Mouse (Mus musculus): Measurements from ENCODE around the gene Ngf. TPM values are rescaled to one million over a fixed set of nuclear protein-coding genes. Genes with fewer than 3 reads are reported as not detected.

Gene Ngf
- polyA plus RNA-seq, 1 experiment from 2014 or later = 1.5 TPM

GRCm38 (mm10) chr3:102500031-102500430 lies 30.3 kb downstream of the Ngf start:
- Histone ChIP-seq H3K27me3 (replicated peaks; ENCODE audit: control insufficient read depth, insufficient read depth, low read length) (no peaks in the 10 kb centered on the region), H3K4me1 (ENCODE audit: control insufficient read depth, insufficient read depth, low read length) (no peaks in the 10 kb centered on the region), H3K9me3 (replicated peaks; ENCODE audit: control insufficient read depth, low read length) (no peaks in the 10 kb centered on the region), H3K36me3 (ENCODE audit: control insufficient read depth, insufficient read depth, low read length) (no peaks in the 10 kb centered on the region), H3K9ac (ENCODE audit: low read length) (no peak overlapping the region), H3K4me2 (ENCODE audit: low read length) (no peak overlapping the region), H3K4me3 (ENCODE audit: low read depth, low read length) (no peak overlapping the region), H3K27ac (ENCODE audit: low read depth, low read length) (no peak overlapping the region)
- ATAC-seq = no peak
- DNase-seq (ENCODE audit: low spot score) = no peak
- 88% methylated on average over 2 of the region's 2 CpGs for WGBS

- Histone ChIP-seq H3K4me1 (ENCODE audit: control insufficient read depth, insufficient read depth, low read length) (no peaks in the 10 kb centered on the region), H3K27ac (ENCODE audit: low read depth, low read length) (no peak overlapping the region), H3K9ac (ENCODE audit: low read length) (no peak overlapping the region), H3K4me2 (ENCODE audit: low read length) (no peak overlapping the region), H3K36me3 (ENCODE audit: control insufficient read depth, insufficient read depth, low read length) (no peaks in the 10 kb centered on the region), H3K9me3 (replicated peaks; ENCODE audit: control insufficient read depth, low read length) (no peaks in the 10 kb centered on the region), H3K27me3 (replicated peaks; ENCODE audit: control insufficient read depth, insufficient read depth, low read length) (no peaks in the 10 kb centered on the region), H3K4me3 (ENCODE audit: low read depth, low read length) (no peak overlapping the region)
- WGBS = 50% methylated on average over 4 of the region's 4 CpGs
- DNase-seq (ENCODE audit: low spot score) (peak; percentile 14), ATAC-seq (no peak; the same call in 1 of the 2 replicates)
These were observed 31.5 kb downstream of the Ngf start for GRCm38 (mm10) chr3:102501186-102501585.

- H3K9me3 ChIP-seq (replicated peaks; ENCODE audit: control insufficient read depth, low read length) = no peaks in the 10 kb centered on the region
- no peak overlapping the region for H3K9ac ChIP-seq (ENCODE audit: low read length)
- ATAC-seq (no peak), DNase-seq (ENCODE audit: low spot score) (no peak)
- peaks cover 8% of the 10 kb centered on the region for H3K4me1 ChIP-seq (ENCODE audit: control insufficient read depth, insufficient read depth, low read length)
- H3K27ac ChIP-seq (ENCODE audit: low read depth, low read length) = no peak overlapping the region
- WGBS = 92% methylated on average over 4 of the region's 4 CpGs
- no peak overlapping the region for H3K4me2 ChIP-seq (ENCODE audit: low read length)
- H3K36me3 ChIP-seq (ENCODE audit: control insufficient read depth, insufficient read depth, low read length) = no peaks in the 10 kb centered on the region
- H3K27me3 ChIP-seq (replicated peaks; ENCODE audit: control insufficient read depth, insufficient read depth, low read length) = no peaks in the 10 kb centered on the region
- no peak overlapping the region for H3K4me3 ChIP-seq (ENCODE audit: low read depth, low read length)
These were observed 35.4 kb downstream of the Ngf start for GRCm38 (mm10) chr3:102505129-102505528.

GRCm38 (mm10) chr3:102506061-102506460 lies 36.3 kb downstream of the Ngf start:
- Histone ChIP-seq H3K4me1 (ENCODE audit: control insufficient read depth, insufficient read depth, low read length) (peaks cover 8% of the 10 kb centered on the region), H3K9ac (ENCODE audit: low read length) (no peak overlapping the region), H3K36me3 (ENCODE audit: control insufficient read depth, insufficient read depth, low read length) (no peaks in the 10 kb centered on the region), H3K9me3 (replicated peaks; ENCODE audit: control insufficient read depth, low read length) (no peaks in the 10 kb centered on the region), H3K27ac (ENCODE audit: low read depth, low read length) (no peak overlapping the region), H3K27me3 (replicated peaks; ENCODE audit: control insufficient read depth, insufficient read depth, low read length) (no peaks in the 10 kb centered on the region), H3K4me2 (ENCODE audit: low read length) (no peak overlapping the region), H3K4me3 (ENCODE audit: low read depth, low read length) (no peak overlapping the region)
- ATAC-seq (no peak), DNase-seq (ENCODE audit: low spot score) (no peak)
- 77% methylated on average over 12 of the region's 12 CpGs for WGBS

GRCm38 (mm10) chr3:102507666-102508260 lies 38.0 kb downstream of the Ngf start:
- WGBS = 81% methylated on average over 8 of the region's 8 CpGs
- DNase-seq (ENCODE audit: low spot score) = no peak
- no peak for ATAC-seq
- Histone ChIP-seq H3K27me3 (replicated peaks; ENCODE audit: control insufficient read depth, insufficient read depth, low read length) (no peaks in the 10 kb centered on the region), H3K4me3 (ENCODE audit: low read depth, low read length) (no peak overlapping the region), H3K9me3 (replicated peaks; ENCODE audit: control insufficient read depth, low read length) (no peaks in the 10 kb centered on the region), H3K4me1 (ENCODE audit: control insufficient read depth, insufficient read depth, low read length) (peaks cover 8% of the 10 kb centered on the region), H3K36me3 (ENCODE audit: control insufficient read depth, insufficient read depth, low read length) (no peaks in the 10 kb centered on the region), H3K9ac (ENCODE audit: low read length) (no peak overlapping the region), H3K27ac (ENCODE audit: low read depth, low read length) (no peak overlapping the region), H3K4me2 (ENCODE audit: low read length) (no peak overlapping the region)

- ATAC-seq = peak; percentile 80; the same call in 1 of the 2 replicates
- 2% methylated on average over 9 of the region's 9 CpGs for WGBS
- H3K27me3 ChIP-seq (replicated peaks; ENCODE audit: control insufficient read depth, insufficient read depth, low read length) = no peaks in the 10 kb centered on the region
- H3K9ac ChIP-seq (ENCODE audit: low read length) = no peak overlapping the region
- H3K36me3 ChIP-seq (ENCODE audit: control insufficient read depth, insufficient read depth, low read length) = no peaks in the 10 kb centered on the region
- no peak overlapping the region for H3K27ac ChIP-seq (ENCODE audit: low read depth, low read length)
- H3K4me3 ChIP-seq (ENCODE audit: low read depth, low read length) = no peak overlapping the region
- peaks cover 8% of the 10 kb centered on the region for H3K4me1 ChIP-seq (ENCODE audit: control insufficient read depth, insufficient read depth, low read length)
- DNase-seq (ENCODE audit: low spot score) = peak; percentile 61
- peak overlapping the region; percentile 4; the same call in 1 of the 2 replicates for H3K4me2 ChIP-seq (ENCODE audit: low read length)
- H3K9me3 ChIP-seq (replicated peaks; ENCODE audit: control insufficient read depth, low read length) = no peaks in the 10 kb centered on the region
These were observed 38.7 kb downstream of the Ngf start for GRCm38 (mm10) chr3:102508455-102508854.

GRCm38 (mm10) chr3:102509601-102510000 lies 39.9 kb downstream of the Ngf start:
- H3K36me3 ChIP-seq (ENCODE audit: control insufficient read depth, insufficient read depth, low read length) = no peaks in the 10 kb centered on the region
- H3K4me1 ChIP-seq (ENCODE audit: control insufficient read depth, insufficient read depth, low read length) = peaks cover 8% of the 10 kb centered on the region
- ATAC-seq (no peak), DNase-seq (ENCODE audit: low spot score) (no peak)
- no peak overlapping the region for H3K4me2 ChIP-seq (ENCODE audit: low read length)
- no peaks in the 10 kb centered on the region for H3K27me3 ChIP-seq (replicated peaks; ENCODE audit: control insufficient read depth, insufficient read depth, low read length)
- H3K27ac ChIP-seq (ENCODE audit: low read depth, low read length) = no peak overlapping the region
- no peaks in the 10 kb centered on the region for H3K9me3 ChIP-seq (replicated peaks; ENCODE audit: control insufficient read depth, low read length)
- H3K9ac ChIP-seq (ENCODE audit: low read length) = no peak overlapping the region
- 65% methylated on average over 3 of the region's 3 CpGs for WGBS
- no peak overlapping the region for H3K4me3 ChIP-seq (ENCODE audit: low read depth, low read length)

GRCm38 (mm10) chr3:102516937-102517336 lies 47.2 kb downstream of the Ngf start:
- 72% methylated on average over 4 of the region's 4 CpGs for WGBS
- H3K9me3 ChIP-seq (replicated peaks; ENCODE audit: control insufficient read depth, low read length) = no peaks in the 10 kb centered on the region
- H3K4me3 ChIP-seq (ENCODE audit: low read depth, low read length) = no peak overlapping the region
- no peak overlapping the region for H3K9ac ChIP-seq (ENCODE audit: low read length)
- ATAC-seq = no peak
- no peaks in the 10 kb centered on the region for H3K4me1 ChIP-seq (ENCODE audit: control insufficient read depth, insufficient read depth, low read length)
- H3K4me2 ChIP-seq (ENCODE audit: low read length) = no peak overlapping the region
- DNase-seq (ENCODE audit: low spot score) = no peak
- H3K27me3 ChIP-seq (replicated peaks; ENCODE audit: control insufficient read depth, insufficient read depth, low read length) = no peaks in the 10 kb centered on the region
- H3K27ac ChIP-seq (ENCODE audit: low read depth, low read length) = no peak overlapping the region
- no peaks in the 10 kb centered on the region for H3K36me3 ChIP-seq (ENCODE audit: control insufficient read depth, insufficient read depth, low read length)

- Histone ChIP-seq H3K9me3 (replicated peaks; ENCODE audit: control insufficient read depth, low read length) (no peaks in the 10 kb centered on the region), H3K36me3 (ENCODE audit: control insufficient read depth, insufficient read depth, low read length) (no peaks in the 10 kb centered on the region), H3K4me3 (ENCODE audit: low read depth, low read length) (no peak overlapping the region), H3K9ac (ENCODE audit: low read length) (no peak overlapping the region), H3K27me3 (replicated peaks; ENCODE audit: control insufficient read depth, insufficient read depth, low read length) (no peaks in the 10 kb centered on the region), H3K4me2 (ENCODE audit: low read length) (no peak overlapping the region), H3K27ac (ENCODE audit: low read depth, low read length) (no peak overlapping the region), H3K4me1 (ENCODE audit: control insufficient read depth, insufficient read depth, low read length) (no peaks in the 10 kb centered on the region)
- no peak for DNase-seq (ENCODE audit: low spot score)
- 78% methylated on average over 5 of the region's 5 CpGs for WGBS
- no peak for ATAC-seq
These were observed 51.3 kb downstream of the Ngf start for GRCm38 (mm10) chr3:102521061-102521460.

Measured in forebrain, embryonic 14.5 days (tissue).